Comparison of ENCODE assay signal across 15 mouse cellular contexts in the genomic region with DNA sequence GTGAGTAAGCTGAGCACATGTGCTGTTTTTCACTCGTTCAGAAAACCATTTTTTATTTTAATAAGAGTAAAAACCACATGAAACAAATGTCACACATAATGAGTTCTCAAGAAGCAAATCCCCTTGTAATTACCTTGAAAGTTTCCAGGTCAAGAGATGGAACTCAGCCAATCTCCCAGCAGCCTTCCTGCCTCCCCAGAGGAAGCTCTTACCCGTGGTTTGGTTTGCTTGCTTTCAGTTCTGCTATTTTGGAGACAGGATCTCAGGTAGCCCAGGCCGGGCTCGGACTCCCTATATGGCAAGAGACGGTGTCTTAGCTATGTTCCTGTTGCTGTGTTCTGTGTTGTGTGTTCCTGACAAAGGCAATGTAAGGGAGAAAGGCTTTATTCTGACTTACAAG. TPM values are rescaled to one million over a fixed set of nuclear protein-coding genes. Genes with fewer than 3 reads are reported as not detected.
DNase-seq lines count a peak whose midpoint lies in the region; ATAC-seq and TF ChIP-seq lines count a peak whose summit lies in the region.
"Had no signal": no experiment of that assay in that cellular context is flagged by ENCODE, and none has a peak within 500 bp of the region (broad histone marks: within the 10 kb centered on the region; RNA-seq: fewer than 3 reads in every experiment).

No protein-coding gene starts in this region.

- H3K4me1 ChIP-seq in midbrain, embryonic 15.5 days, result no peaks in the 10 kb centered on the region
- no peaks in the 10 kb centered on the region for H3K4me1 ChIP-seq in midbrain, embryonic 10.5 days
- peaks cover 7 to 20% of the 10 kb centered on the region in 2 experiments for H3K4me1 ChIP-seq in CH12.LX (ENCODE audit: control insufficient read depth in 1 of 2, insufficient read depth in 2 of 2)
- H3K4me1 ChIP-seq: heart, embryonic 10.5 days; hindbrain, embryonic 10.5 days had no signal

- H3K27me3 ChIP-seq in midbrain, embryonic 15.5 days (replicated peaks), result no peaks in the 10 kb centered on the region
- no peaks in the 10 kb centered on the region for H3K27me3 ChIP-seq in midbrain, embryonic 10.5 days (ENCODE audit: low read depth, poor library complexity, severe bottlenecking)
- H3K27me3 ChIP-seq in CH12.LX (replicated peaks), result no peaks in the 10 kb centered on the region

- H3K27ac ChIP-seq in midbrain, embryonic 15.5 days, result peak overlapping the region; percentile 1; the same call in 1 of the 2 replicates
- H3K27ac ChIP-seq in midbrain, embryonic 10.5 days (replicated peaks), result no peak overlapping the region
- H3K27ac ChIP-seq in CH12.LX (ENCODE audit: insufficient read depth, low read depth), result no peak overlapping the region
- H3K27ac ChIP-seq: forebrain, embryonic 10.5 days; heart, embryonic 10.5 days; hindbrain, embryonic 10.5 days had no signal

- no peaks in the 10 kb centered on the region for H3K9me3 ChIP-seq in midbrain, embryonic 15.5 days
- no peaks in the 10 kb centered on the region; the same call in 1 of the 2 replicates for H3K9me3 ChIP-seq in midbrain, embryonic 10.5 days (replicated peaks)
- peaks cover 5% of the 10 kb centered on the region for H3K9me3 ChIP-seq in CH12.LX (replicated peaks; ENCODE audit: low read length)
- H3K9me3 ChIP-seq: forebrain, embryonic 10.5 days had no signal

- ATAC-seq in midbrain, embryonic 15.5 days (replicated peaks), result no peak
- ATAC-seq in hematopoietic stem cell, adult 5-6 weeks (replicated peaks in 1 of 2; ENCODE audit: insufficient read depth in 1 of 2, low FRiP score in 2 of 2, low TSS enrichment in 1 of 2, low read depth in 1 of 2, poor library complexity in 2 of 2, severe bottlenecking in 2 of 2), result peak; percentile 67 to 81
- no peak for ATAC-seq in megakaryocyte-erythroid progenitor cell, adult 5-6 weeks (replicated peaks; ENCODE audit: low FRiP score, low TSS enrichment, poor library complexity, severe bottlenecking)
- ATAC-seq: liver, postnatal 0 days had no signal

- TF ChIP-seq CTCF in CH12.LX (conservative IDR thresholded peaks at IDR 0.05 in 1 of 2, IDR thresholded peaks at IDR 0.05 in 1 of 2; ENCODE audit: low read depth in 2 of 2, low read length in 2 of 2), result no peak

- H3K36me3 ChIP-seq in midbrain, embryonic 15.5 days (replicated peaks), result no peaks in the 10 kb centered on the region
- no peaks in the 10 kb centered on the region for H3K36me3 ChIP-seq in midbrain, embryonic 10.5 days
- no peaks in the 10 kb centered on the region for H3K36me3 ChIP-seq in CH12.LX (replicated peaks in 1 of 2; ENCODE audit: control insufficient read depth in 1 of 2, insufficient read depth in 1 of 2, low read length in 1 of 2)
- H3K36me3 ChIP-seq: forebrain, embryonic 10.5 days; heart, embryonic 10.5 days; hindbrain, embryonic 10.5 days had no signal

- DNase-seq in midbrain, embryonic 10.5 days (ENCODE audit: low spot score), result no peak
- DNase-seq in CH12.LX (ENCODE audit: extremely low read depth), result peak; percentile 79
- DNase-seq in spleen, postnatal 36 days (ENCODE audit: low spot score in 2 of 2), result peak; percentile 67 to 69
- no peak for DNase-seq in kidney, postnatal 25 days
- DNase-seq: adrenal gland, postnatal 25 days; cerebellum, adult 11 months; kidney, adult 2 months; liver, postnatal 0 days; thymus, postnatal 25 days had no signal

- H3K4me2 ChIP-seq in midbrain, embryonic 15.5 days, result no peak overlapping the region
- peak overlapping the region; percentile 93 for H3K4me2 ChIP-seq in CH12.LX (ENCODE audit: insufficient read depth, low read depth, poor library complexity, severe bottlenecking)

- H3K4me3 ChIP-seq in midbrain, embryonic 15.5 days, result no peak overlapping the region
- no peak overlapping the region for H3K4me3 ChIP-seq in midbrain, embryonic 10.5 days
- H3K4me3 ChIP-seq in CH12.LX (replicated peaks in 1 of 3; ENCODE audit: low read depth in 2 of 3, low read length in 2 of 3, poor library complexity in 1 of 3), result peak overlapping the region in 1 of 3 experiments; percentile 19
- H3K4me3 ChIP-seq: forebrain, embryonic 10.5 days; heart, embryonic 10.5 days; hindbrain, embryonic 10.5 days had no signal

- TF ChIP-seq RAD21 in CH12.LX (IDR thresholded peaks at IDR 0.05; ENCODE audit: low read depth, low read length), result no peak; the same call in none of the 2 replicates

- in situ Hi-C loops in CH12.LX (cut with MboI; ENCODE audit: low pct_ligation_motif_present, low pct_unique_long_range_greater_than_20kb, low sequenced_read_pairs), result no loop called here

- WGBS in midbrain, embryonic 15.5 days, result 70% methylated on average over 5 of the region's 5 CpGs
- WGBS in midbrain, embryonic 10.5 days, result 85% methylated on average over 5 of the region's 5 CpGs

- dilution Hi-C loops in CH12.LX (cut with MboI; ENCODE audit: extremely low pct_ligation_motif_present, extremely low pct_unique_long_range_greater_than_20kb, low sequenced_read_pairs), result no loop called here

- H3K9ac ChIP-seq in midbrain, embryonic 15.5 days, result no peak overlapping the region
- H3K9ac ChIP-seq in CH12.LX (ENCODE audit: insufficient read depth, low read depth), result 0 out of 2 replicates have a peak overlapping the region, but pooled peaks have one; percentile 19
- H3K9ac ChIP-seq: liver, postnatal 0 days had no signal

- no peak for TF ChIP-seq POLR2A in CH12.LX (IDR thresholded peaks at IDR 0.05; ENCODE audit: low read depth, low read length)

- peak; percentile 93 for TF ChIP-seq EP300 in CH12.LX (IDR thresholded peaks at IDR 0.05; ENCODE audit: low read length)

- H3K79me2 ChIP-seq in CH12.LX (replicated peaks; ENCODE audit: control insufficient read depth, extremely low read depth, insufficient read depth, poor library complexity, severe bottlenecking), result no peaks in the 10 kb centered on the region

TF ChIP-seq in CH12.LX, 34 proteins besides CTCF, POLR2A, EP300 and RAD21:
- TF ChIP-seq IRF4 (IDR thresholded peaks at IDR 0.05; ENCODE audit: low read depth, low read length), result peak; percentile 94
- 0 out of 2 replicates have a peak, but pooled peaks have one; percentile 26 for TF ChIP-seq TCF12 (IDR thresholded peaks at IDR 0.05; ENCODE audit: low read depth, low read length)
- TF ChIP-seq SIN3A (IDR thresholded peaks at IDR 0.05; ENCODE audit: low read length), result no peak
- no peak for TF ChIP-seq PAX5 (IDR thresholded peaks at IDR 0.05; ENCODE audit: low read length)
- TF ChIP-seq MXI1 (IDR thresholded peaks at IDR 0.05; ENCODE audit: low read depth, low read length), result peak; percentile 49; the same call in 1 of the 2 replicates
- TF ChIP-seq E2F4 (IDR thresholded peaks at IDR 0.05; ENCODE audit: insufficient replicate concordance, low read depth, low read length), result no peak
- 0 out of 2 replicates have a peak, but pooled peaks have one; percentile 31 for TF ChIP-seq ETS1 (conservative IDR thresholded peaks at IDR 0.05; ENCODE audit: low read depth, low read length)
- TF ChIP-seq ELF1 (IDR thresholded peaks at IDR 0.05; ENCODE audit: low read depth, low read length), result no peak
- TF ChIP-seq RCOR1 (conservative IDR thresholded peaks at IDR 0.05; ENCODE audit: low read depth, low read length), result peak; percentile 76
- peak; percentile 35; the same call in 1 of the 2 replicates for TF ChIP-seq HCFC1 (IDR thresholded peaks at IDR 0.05; ENCODE audit: low read depth, low read length)
- TF ChIP-seq MEF2A (IDR thresholded peaks at IDR 0.05; ENCODE audit: borderline replicate concordance, low read depth, low read length), result 0 out of 2 replicates have a peak, but pooled peaks have one; percentile 11
- TF ChIP-seq CHD2 (IDR thresholded peaks at IDR 0.05; ENCODE audit: low read length), result 0 out of 2 replicates have a peak, but pooled peaks have one; percentile 36
- peak; percentile 5; the same call in 1 of the 2 replicates for TF ChIP-seq BHLHE40 (IDR thresholded peaks at IDR 0.05; ENCODE audit: low read depth, low read length)
- no peak for TF ChIP-seq NELFE (IDR thresholded peaks at IDR 0.05; ENCODE audit: low read depth, low read length)
- no peak for TF ChIP-seq ZKSCAN1 (IDR thresholded peaks at IDR 0.05; ENCODE audit: borderline replicate concordance, low read depth, low read length)
- TF ChIP-seq GABPA (IDR thresholded peaks at IDR 0.05; ENCODE audit: insufficient replicate concordance, low read depth, low read length), result no peak
- no peak for TF ChIP-seq POLR2AphosphoS2 (IDR thresholded peaks at IDR 0.05; ENCODE audit: low read depth, low read length)

RNA-seq across cellular contexts. Expression of gene Mrtfa, which starts 19.9 kb away (rescaled TPM):
- polyA plus RNA-seq in midbrain, embryonic 15.5 days (2015; fragmentation: Nextera tagmentation; extraction: Ambion mirVana), result 29.6 and 34.4 TPM in 2 replicates
- 20.5 and 23.0 TPM in 2 replicates for polyA plus RNA-seq in midbrain, embryonic 10.5 days (2016; fragmentation: Nextera tagmentation; extraction: Ambion mirVana)
- total RNA-seq in CH12.LX (2012; rRNA removed) (7.3 and 8.2 TPM in 2 replicates), CH12.LX (2014; rRNA removed) (4.1 and 4.6 TPM in 2 replicates)
- polyA plus RNA-seq in CH12.LX (2012; ENCODE audit: insufficient read length, low read depth), result 20.1 and 23.2 TPM in 2 replicates
- total RNA-seq in hematopoietic stem cell, adult 5-6 weeks (2017), result 15.8 and 23.3 TPM in 2 replicates
- total RNA-seq in megakaryocyte-erythroid progenitor cell, adult 5-6 weeks (2014; fragmentation: Nextera tagmentation), result 21.2 and 23.5 TPM in 2 replicates
- 2.5 and 3.7 TPM in 2 replicates for total RNA-seq in megakaryocyte-erythroid progenitor cell, adult 5-6 weeks (2017)

RNA-seq across cellular contexts. Expression of gene Mchr1, which starts 24.8 kb away (rescaled TPM):
- 5.3 and 5.8 TPM in 2 replicates for polyA plus RNA-seq in midbrain, embryonic 15.5 days (2015; fragmentation: Nextera tagmentation; extraction: Ambion mirVana)
- polyA plus RNA-seq in midbrain, embryonic 10.5 days (2016; fragmentation: Nextera tagmentation; extraction: Ambion mirVana), result 0.43 and 1.0 TPM in 2 replicates
- total RNA-seq in CH12.LX (2012; rRNA removed) (not detected in 2 replicates), CH12.LX (2014; rRNA removed) (not detected in 2 replicates)
- polyA plus RNA-seq in CH12.LX (2012; ENCODE audit: insufficient read length, low read depth), result not detected in 2 replicates
- total RNA-seq in hematopoietic stem cell, adult 5-6 weeks (2017), result 0.19 TPM in 1 of 2 replicates, not detected in the other
- not detected in 2 replicates for total RNA-seq in megakaryocyte-erythroid progenitor cell, adult 5-6 weeks (2014; fragmentation: Nextera tagmentation)
- total RNA-seq in megakaryocyte-erythroid progenitor cell, adult 5-6 weeks (2017), result not detected in 2 replicates
- polyA plus RNA-seq: forebrain, embryonic 10.5 days had no signal

Comparison
In these comparisons a context has a peak if more than half of its experiments do, and no peak if none do; other contexts are left out.
1. ATAC-seq: peak in hematopoietic stem cell, adult 5-6 weeks (2 of 2); none in midbrain, embryonic 15.5 days (single experiment) and megakaryocyte-erythroid progenitor cell, adult 5-6 weeks (single experiment).
2. DNase-seq: peak in CH12.LX (single experiment) and spleen, postnatal 36 days (2 of 2); none in midbrain, embryonic 10.5 days (single experiment) and kidney, postnatal 25 days (0 of 2).